Mouse (Mus musculus): ENCODE measurements around the gene Sult1d1.

DNA sequence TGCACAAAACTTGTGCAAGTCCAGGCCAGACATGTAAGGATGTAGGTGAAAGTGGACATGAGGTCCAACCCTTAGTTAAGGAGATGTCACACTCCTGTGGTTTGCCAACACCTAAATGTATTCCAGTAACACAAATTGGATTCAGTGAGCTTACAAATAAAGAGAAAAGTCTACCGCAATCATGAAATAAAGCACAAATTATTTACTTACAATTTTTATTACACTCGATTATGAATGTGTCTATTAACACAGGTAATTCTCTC, 46.2 kb upstream of the Sult1d1 start:
- TF ChIP-seq CTCF (IDR thresholded peaks at IDR 0.05; ENCODE audit: low read depth) = no peak
- TF ChIP-seq EP300 (IDR thresholded peaks at IDR 0.05; ENCODE audit: low read depth) = no peak
